Mouse (Mus musculus) ES-E14 (cell line): ENCODE data around the gene Actbl2.

Source experiments
- CHD2 ChIP-seq: IDR thresholded peaks from 2 replicates; pipeline ENCODE4 v1.6.1; 2014; ENCODE audit warnings: mild to moderate bottlenecking, low read depth, low read length, inconsistent platforms
- ZC3H11A ChIP-seq: IDR thresholded peaks from 2 replicates; pipeline ENCODE4 v1.6.1; 2012; ENCODE audit warnings: low read depth, mild to moderate bottlenecking, inconsistent platforms, low read length, borderline replicate concordance

DNA sequence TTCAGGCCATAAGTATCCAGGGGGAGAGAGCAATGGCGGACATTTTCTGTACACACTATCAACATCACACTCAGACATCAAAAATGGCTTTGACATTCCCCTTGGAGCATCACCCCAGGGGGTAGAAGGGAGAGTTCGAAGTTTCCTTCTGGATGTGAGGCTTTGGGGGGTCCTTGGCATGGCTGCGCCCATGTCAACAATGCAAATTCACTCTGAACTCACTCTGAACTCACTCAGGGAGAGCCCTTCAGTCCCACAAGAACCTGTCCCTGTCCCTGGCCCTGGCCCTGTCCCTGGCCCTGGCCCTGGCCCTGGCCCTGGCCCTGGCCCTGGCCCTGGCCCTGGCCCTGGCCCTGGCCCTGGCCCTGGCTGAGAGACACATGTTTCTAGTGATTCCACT lies 8.9 kb downstream of the Actbl2 start:
- TF ChIP-seq CHD2 = no peak
- no peak for TF ChIP-seq ZC3H11A
